Mouse (Mus musculus) embryonic fibroblast, embryonic 13.5 days (primary cell): ENCODE results near the gene 4931428F04Rik. TPM values are rescaled to one million over a fixed set of nuclear protein-coding genes. Genes with fewer than 3 reads are reported as not detected.

Experiments used
- H3K27ac ChIP-seq: 2 replicates; pipeline ENCODE4 v1.5.1; 2012; ENCODE audit warnings: low read length, control low read depth, inconsistent platforms; ENCODE audit not compliant: insufficient read depth
- H3K4me1 ChIP-seq: 2 replicates; pipeline ENCODE4 v1.6.1; 2011; ENCODE audit warnings: low read length; ENCODE audit not compliant: control insufficient read depth, insufficient read depth
- H3K4me3 ChIP-seq: 2 replicates; pipeline ENCODE4 v1.5.1; 2011; ENCODE audit warnings: mild to moderate bottlenecking, control low read depth, low read length; ENCODE audit not compliant: insufficient read depth
- CTCF ChIP-seq: IDR thresholded peaks from 2 replicates; pipeline ENCODE4 v1.5.1; 2011; ENCODE audit warnings: mild to moderate bottlenecking, control low read depth, low read length, moderate library complexity, borderline replicate concordance; ENCODE audit not compliant: insufficient read depth
- POLR2A ChIP-seq: IDR thresholded peaks from 2 replicates; pipeline ENCODE4 v1.6.1; 2011; ENCODE audit warnings: low read depth, mild to moderate bottlenecking, control low read depth, low read length, moderate library complexity
- polyA plus RNA-seq: library from polyadenylated mRNA; stranded (reverse); fragments of >200 nt; gene quantifications from 2 replicates; pipeline ENCODE4 v1.2.4, GENCODE M21; 2011; ENCODE audit warnings: low read depth; ENCODE audit not compliant: missing spikeins, insufficient read length

The 4931428F04Rik gene
- polyA plus RNA-seq, 1 experiment: 6.2 TPM

DNA sequence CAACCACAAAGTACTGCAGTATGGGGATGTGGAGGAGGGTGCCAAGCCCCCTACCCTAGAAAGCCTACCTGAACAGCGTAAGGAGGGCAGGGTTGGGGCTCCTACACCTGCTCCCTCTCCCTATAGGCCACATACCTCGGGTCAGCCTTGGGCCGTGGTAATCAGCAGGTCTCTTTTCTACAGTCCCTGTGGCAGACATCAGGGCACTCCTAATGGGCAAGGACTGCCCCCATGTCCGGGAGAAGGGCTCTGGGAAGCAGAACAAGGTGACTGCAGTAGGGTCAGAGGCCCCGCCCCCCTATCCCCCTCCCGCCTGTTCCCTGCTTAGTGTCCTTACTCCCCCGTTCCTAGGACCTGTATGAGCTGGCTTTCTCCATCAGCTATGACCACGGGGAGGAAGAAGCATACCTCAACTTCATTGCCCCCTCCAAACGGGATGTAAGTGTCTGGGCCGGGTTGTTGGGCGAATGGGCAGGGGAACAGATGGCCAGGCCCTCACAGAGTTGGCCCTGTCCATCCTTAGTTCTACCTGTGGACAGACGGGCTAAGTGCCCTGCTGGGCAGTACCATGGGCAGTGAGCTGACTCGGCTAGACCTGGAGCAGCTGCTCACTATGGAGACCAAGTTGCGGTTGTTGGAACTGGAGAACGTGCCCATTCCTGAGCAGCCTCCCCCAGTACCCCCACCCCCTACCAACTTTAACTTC, 19.6 kb upstream of the 4931428F04Rik start:
- H3K4me1 ChIP-seq: peaks cover 4% of the 10 kb centered on the region
- H3K27ac ChIP-seq: no peak overlapping the region
- no peak for TF ChIP-seq POLR2A
- TF ChIP-seq CTCF: no peak
- no peak overlapping the region for H3K4me3 ChIP-seq

DNA sequence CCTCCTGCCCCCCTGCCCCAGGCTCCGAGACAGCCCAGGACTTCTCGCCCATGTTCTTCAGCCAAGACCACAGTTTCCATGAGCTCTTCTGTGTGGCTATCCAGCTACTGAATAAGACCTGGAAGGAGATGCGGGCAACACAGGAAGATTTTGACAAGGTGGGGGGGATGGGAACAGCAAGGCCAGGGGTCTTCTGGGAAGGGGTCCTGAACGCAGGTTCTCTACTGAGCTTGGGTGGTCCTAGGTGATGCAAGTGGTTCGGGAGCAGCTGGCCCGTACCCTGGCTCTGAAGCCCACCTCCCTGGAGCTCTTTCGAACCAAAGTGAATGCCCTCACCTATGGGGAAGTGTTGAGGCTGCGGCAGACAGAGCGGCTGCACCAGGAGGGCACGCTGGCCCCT, 18.8 kb upstream of the 4931428F04Rik start:
- TF ChIP-seq CTCF (no peak), POLR2A (no peak)
- Histone ChIP-seq H3K27ac (no peak overlapping the region), H3K4me3 (no peak overlapping the region), H3K4me1 (peaks cover 10% of the 10 kb centered on the region)

DNA sequence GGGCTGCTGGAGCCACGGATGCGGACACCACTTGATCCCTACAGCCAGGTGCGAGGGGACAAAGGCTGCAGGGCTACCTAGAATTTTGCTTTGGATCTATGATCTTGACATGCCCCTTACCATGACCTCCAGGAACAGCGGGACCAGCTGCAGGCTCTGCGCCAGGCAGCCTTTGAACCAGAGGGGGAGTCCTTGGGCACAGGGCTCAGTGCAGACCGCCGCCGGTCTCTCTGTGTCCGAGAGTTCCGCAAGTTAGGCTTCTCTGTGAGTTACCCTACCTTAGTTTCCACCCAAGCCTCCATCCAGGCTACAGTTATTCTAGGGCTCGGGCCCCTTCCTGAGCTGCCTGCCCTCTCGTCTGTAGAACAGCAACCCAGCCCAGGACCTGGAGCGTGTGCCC, 18.0 kb upstream of the 4931428F04Rik start:
- Histone ChIP-seq H3K27ac (no peak overlapping the region), H3K4me3 (no peak overlapping the region), H3K4me1 (peaks cover 10% of the 10 kb centered on the region)
- TF ChIP-seq CTCF: no peak
- TF ChIP-seq POLR2A: no peak

DNA sequence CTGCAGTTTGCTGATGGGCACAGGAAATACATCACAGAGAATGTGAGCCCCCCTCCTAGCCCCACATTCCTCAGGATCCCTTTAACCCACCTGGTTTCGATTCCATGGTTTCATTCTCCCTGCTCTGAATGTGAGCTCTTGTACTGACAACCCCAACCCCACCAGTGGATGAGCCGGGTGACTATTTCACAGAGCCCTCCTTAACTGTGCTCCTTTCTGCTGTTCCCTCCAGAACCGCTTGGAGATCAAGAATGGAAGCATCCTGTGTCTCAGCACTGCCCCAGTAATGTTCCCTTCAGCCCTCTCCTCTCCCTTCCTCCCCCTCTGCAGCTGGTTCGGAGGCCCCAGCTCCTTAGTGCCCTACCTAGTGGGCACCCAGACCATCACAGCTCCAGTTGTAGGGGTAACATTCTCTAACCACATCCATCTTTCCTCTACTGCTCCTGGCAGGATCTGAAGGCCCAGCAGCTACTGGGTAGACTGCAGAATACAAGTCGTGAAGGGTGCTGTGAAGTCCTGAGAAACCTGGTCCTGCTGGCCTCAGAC, 16.6 kb upstream of the 4931428F04Rik start:
- TF ChIP-seq CTCF: no peak
- no peak for TF ChIP-seq POLR2A
- no peak overlapping the region for H3K4me3 ChIP-seq
- peaks cover 10% of the 10 kb centered on the region for H3K4me1 ChIP-seq
- H3K27ac ChIP-seq: no peak overlapping the region

DNA sequence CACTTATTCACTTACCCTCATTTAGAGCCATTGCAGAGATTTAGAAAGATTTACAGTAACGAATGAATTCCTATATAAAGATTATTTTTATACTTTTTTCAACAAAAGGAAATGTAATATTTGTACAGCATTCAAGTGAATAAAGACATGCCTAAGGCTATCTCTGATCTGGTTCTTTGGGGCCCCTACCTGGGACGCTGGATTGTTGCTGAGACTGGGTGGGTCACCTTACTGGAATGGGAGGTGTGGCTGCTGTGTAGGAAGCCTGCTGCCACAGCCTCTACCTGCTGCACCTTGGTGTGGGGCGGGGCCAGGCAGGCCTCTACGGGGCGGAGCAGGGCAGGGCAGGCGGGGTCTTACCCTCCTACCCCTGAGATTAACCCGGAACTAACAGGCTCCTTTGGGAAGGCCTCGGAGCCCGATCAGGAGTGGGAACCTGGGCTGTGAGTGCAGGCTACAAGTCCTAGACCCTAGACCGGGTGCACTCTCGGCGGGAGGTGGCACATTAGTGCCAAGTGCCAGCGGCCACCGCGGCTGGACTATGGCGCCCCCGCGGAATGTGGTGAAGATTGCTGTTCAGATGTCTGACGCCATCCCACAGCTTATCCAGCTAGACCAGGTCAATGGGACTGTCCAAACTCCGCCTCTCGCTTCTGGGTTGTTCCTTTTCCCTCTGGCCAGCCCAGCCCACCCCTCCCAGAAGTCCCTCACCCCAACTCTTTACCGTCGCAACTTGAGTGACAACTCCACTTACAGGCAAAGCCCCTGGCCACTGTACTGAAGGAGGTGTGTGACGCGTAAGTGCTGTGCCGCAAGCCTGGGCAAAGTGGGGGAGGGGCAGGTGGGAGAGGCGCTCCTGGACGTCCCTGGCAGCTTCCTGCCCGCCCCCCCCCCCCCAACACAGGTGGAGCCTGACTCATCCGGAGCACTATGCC, 15.8 kb upstream of the 4931428F04Rik start, which contains the start of gene Elmo3:
Gene Elmo3 (plus strand): TSS at position 391 of the 935 bp plus-strand sequence.
- H3K27ac ChIP-seq: peak within 1 kb of the TSS; percentile 14; the same call in 1 of the 2 replicates
- TF ChIP-seq CTCF (no peak), POLR2A (peak; percentile 30; the same call in 1 of the 2 replicates)
- H3K4me1 ChIP-seq: peaks cover 10% of the 10 kb centered on the region
- H3K4me3 ChIP-seq: no peak within 1 kb of the TSS

DNA sequence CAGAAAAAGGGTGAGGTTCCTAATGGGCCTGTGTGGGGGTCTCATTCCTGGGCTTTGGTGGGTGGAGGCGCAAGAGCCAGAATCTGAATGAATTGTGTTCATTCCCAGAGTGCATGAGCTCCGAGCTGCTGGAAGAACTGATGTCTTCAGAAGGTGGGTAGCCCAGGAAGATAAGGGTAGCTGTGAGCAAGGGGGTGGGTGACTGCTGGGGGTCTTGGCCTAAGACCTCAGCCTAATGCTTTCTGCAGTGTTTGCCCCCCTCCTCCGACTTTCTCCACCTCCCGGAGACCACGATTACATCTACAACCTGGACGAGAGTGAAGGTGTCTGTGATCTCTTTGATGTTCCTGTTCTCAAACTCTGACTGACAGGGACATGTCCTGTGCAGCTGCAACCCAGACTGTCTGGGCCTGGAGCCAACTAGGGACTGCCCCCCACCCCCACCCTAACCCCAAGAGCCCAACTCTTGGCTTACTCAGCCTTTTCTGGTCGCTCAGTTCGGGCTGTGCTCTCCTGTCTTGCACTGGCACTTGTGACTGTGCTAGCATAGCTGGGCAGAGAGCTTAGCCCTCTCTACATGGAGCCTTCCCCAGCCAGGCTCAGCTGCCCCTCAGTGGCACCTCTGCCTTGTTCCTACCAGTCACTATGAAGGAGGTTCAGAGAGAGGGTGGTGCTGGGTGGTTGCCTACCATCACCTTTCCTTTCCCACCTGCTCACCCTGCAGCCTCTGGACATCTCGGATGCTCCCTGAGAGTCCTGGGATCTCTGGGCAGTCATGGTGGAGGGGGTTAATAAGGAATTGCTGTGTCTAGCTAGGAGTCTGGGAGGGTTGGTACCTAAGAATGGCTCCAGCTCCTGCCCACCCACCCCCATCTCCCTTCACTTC, 14.9 kb upstream of the 4931428F04Rik start:
- Histone ChIP-seq H3K27ac (peak overlapping the region; percentile 14; the same call in 1 of the 2 replicates), H3K4me1 (peaks cover 10% of the 10 kb centered on the region), H3K4me3 (no peak overlapping the region)
- TF ChIP-seq CTCF (no peak), POLR2A (no peak; the same call in 1 of the 2 replicates)

DNA sequence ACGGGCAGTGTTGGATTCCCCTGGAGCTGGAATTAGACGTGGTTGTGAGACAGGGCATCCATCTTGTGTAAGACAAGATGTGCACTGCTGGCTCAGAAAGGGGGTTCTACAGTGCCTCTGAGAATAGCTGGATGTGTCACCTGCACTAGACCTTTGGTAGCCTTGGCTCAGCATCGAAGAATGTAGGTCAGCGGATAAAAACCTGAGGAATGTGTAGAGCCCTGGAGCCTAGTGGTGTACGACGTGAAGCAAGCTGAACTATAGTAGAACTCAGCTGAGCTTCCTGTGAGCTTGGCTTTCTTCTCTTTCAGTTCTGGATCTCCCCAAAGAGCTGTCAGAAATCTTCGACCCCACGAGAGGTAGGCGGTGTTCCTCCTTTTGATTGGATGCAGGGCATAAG, 14.2 kb upstream of the 4931428F04Rik start:
- no peak overlapping the region for H3K4me3 ChIP-seq
- peaks cover 10% of the 10 kb centered on the region for H3K4me1 ChIP-seq
- 0 out of 2 replicates have a peak, but pooled peaks have one; percentile 2 for TF ChIP-seq POLR2A
- no peak for TF ChIP-seq CTCF
- H3K27ac ChIP-seq: peak overlapping the region; percentile 14; the same call in 1 of the 2 replicates

DNA sequence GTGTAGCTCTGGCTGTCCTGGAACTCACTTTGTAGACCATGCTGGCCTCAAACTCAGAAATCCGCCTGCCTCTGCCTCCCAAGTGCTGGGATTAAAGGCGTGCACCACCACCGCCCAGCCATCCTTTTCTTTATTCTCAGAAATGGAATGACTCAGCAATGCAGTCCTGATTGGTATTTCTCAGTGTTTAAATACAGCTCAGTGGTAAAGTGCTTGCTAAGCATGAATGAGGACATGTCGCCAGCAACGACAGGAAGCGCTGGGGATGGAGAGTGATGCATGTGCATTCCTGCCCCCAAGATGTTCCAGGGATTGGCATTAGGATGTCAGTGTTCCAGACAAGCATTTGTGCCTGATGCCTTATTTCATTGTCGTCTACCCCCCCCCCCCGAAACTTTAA, 13.7 kb upstream of the 4931428F04Rik start:
- Histone ChIP-seq H3K4me1 (peaks cover 10% of the 10 kb centered on the region), H3K4me3 (no peak overlapping the region), H3K27ac (peak overlapping the region; percentile 14; the same call in 1 of the 2 replicates)
- TF ChIP-seq CTCF: no peak
- no peak for TF ChIP-seq POLR2A

DNA sequence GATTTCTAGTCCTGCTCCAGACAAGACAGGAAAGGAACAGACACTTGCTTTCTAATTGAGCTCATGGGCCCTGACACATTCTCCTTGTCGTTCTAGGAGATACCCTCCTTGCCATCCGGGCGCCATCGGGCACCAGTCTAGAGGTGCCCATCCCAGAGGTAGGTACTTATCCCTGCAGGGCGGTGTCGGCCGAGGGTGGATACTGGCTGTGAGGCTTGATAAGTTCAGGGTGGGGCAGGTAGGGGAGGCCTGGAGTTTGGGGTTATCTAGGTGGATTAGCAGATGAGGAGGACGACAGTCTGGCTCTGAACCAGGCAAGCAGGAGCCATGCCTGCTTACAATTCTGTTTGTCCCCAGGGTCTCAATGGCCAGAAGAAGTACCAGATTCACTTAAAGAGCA, 10.3 kb upstream of the 4931428F04Rik start:
- peaks cover 9% of the 10 kb centered on the region for H3K4me1 ChIP-seq

More for the DNA sequence above, 10.3 kb upstream of the 4931428F04Rik start:
- no peak overlapping the region for H3K4me3 ChIP-seq
- no peak overlapping the region for H3K27ac ChIP-seq
- TF ChIP-seq POLR2A (no peak), CTCF (no peak)
